Mouse (Mus musculus): ENCODE results near the gene Clk2. TPM values are rescaled to one million over a fixed set of nuclear protein-coding genes. Genes with fewer than 3 reads are reported as not detected.

Clk2 gene
- polyA plus RNA-seq, 1 experiment from 2014 or later, result 14.2 TPM

GRCm38 (mm10) chr3:89226361-89226760, 61.8 kb downstream of the Clk2 start:
- 60% methylated on average over 11 of the region's 11 CpGs for WGBS
- ATAC-seq (replicated peaks; ENCODE audit: insufficient number of reproducible peaks, insufficient read depth, low FRiP score, low read depth), result no peak
- H3K9me3 ChIP-seq (replicated peaks), result no peaks in the 10 kb centered on the region
- H3K4me3 ChIP-seq, result peak overlapping the region; percentile 55; the same call in 1 of the 2 replicates
- H3K9ac ChIP-seq, result no peak overlapping the region
- peak overlapping the region; percentile 17; the same call in 1 of the 2 replicates for H3K4me2 ChIP-seq
- no peaks in the 10 kb centered on the region for H3K36me3 ChIP-seq
- peaks cover 32% of the 10 kb centered on the region for H3K27me3 ChIP-seq
- peaks cover 17% of the 10 kb centered on the region for H3K4me1 ChIP-seq (replicated peaks)
- H3K27ac ChIP-seq, result no peak overlapping the region

Other genes starting within 250 kb of the Clk2 start
- 13.3 and 13.6 TPM in 2 replicates for gene Ash1l, start 214.2 kb upstream of the Clk2 start, polyA plus RNA-seq (2015; fragmentation: Nextera tagmentation; extraction: Ambion mirVana)
- 132 and 135 TPM in 2 replicates for gene Dap3, start 213.6 kb upstream of the Clk2 start, polyA plus RNA-seq (2015; fragmentation: Nextera tagmentation; extraction: Ambion mirVana)
- gene Rusc1, start 71.5 kb upstream of the Clk2 start, polyA plus RNA-seq (2015; fragmentation: Nextera tagmentation; extraction: Ambion mirVana), result 7.5 and 12.6 TPM in 2 replicates
- gene Gm43738, start 63.7 kb upstream of the Clk2 start, polyA plus RNA-seq (2015; fragmentation: Nextera tagmentation; extraction: Ambion mirVana), result 0.06 TPM in 1 of 2 replicates, not detected in the other
- 86.6 and 124 TPM in 2 replicates for gene Fdps, start 62.8 kb upstream of the Clk2 start, polyA plus RNA-seq (2015; fragmentation: Nextera tagmentation; extraction: Ambion mirVana)
- 0.09 and 0.61 TPM in 2 replicates for gene Pklr, start 28.7 kb upstream of the Clk2 start, polyA plus RNA-seq (2015; fragmentation: Nextera tagmentation; extraction: Ambion mirVana)
- gene Hcn3, start 4.6 kb upstream of the Clk2 start, polyA plus RNA-seq (2015; fragmentation: Nextera tagmentation; extraction: Ambion mirVana), result 0.52 and 1.1 TPM in 2 replicates
- gene Scamp3, start 12.7 kb downstream of the Clk2 start, polyA plus RNA-seq (2015; fragmentation: Nextera tagmentation; extraction: Ambion mirVana), result 70.9 and 92.8 TPM in 2 replicates
- 10.5 and 19.2 TPM in 2 replicates for gene Fam189b, start 18.3 kb downstream of the Clk2 start, polyA plus RNA-seq (2015; fragmentation: Nextera tagmentation; extraction: Ambion mirVana)
- gene Gba, start 38.1 kb downstream of the Clk2 start, polyA plus RNA-seq (2015; fragmentation: Nextera tagmentation; extraction: Ambion mirVana), result 27.3 and 34.7 TPM in 2 replicates
- gene Thbs3, start 50.4 kb downstream of the Clk2 start, polyA plus RNA-seq (2015; fragmentation: Nextera tagmentation; extraction: Ambion mirVana), result 17.5 and 31.4 TPM in 2 replicates
- 106 and 119 TPM in 2 replicates for gene Mtx1, start 62.3 kb downstream of the Clk2 start, polyA plus RNA-seq (2015; fragmentation: Nextera tagmentation; extraction: Ambion mirVana)
- 1.6 and 7.0 TPM in 2 replicates for gene Muc1, start 64.3 kb downstream of the Clk2 start, polyA plus RNA-seq (2015; fragmentation: Nextera tagmentation; extraction: Ambion mirVana)
- gene Krtcap2, start 81.2 kb downstream of the Clk2 start, polyA plus RNA-seq (2015; fragmentation: Nextera tagmentation; extraction: Ambion mirVana), result 189 and 207 TPM in 2 replicates
- 0.79 and 2.2 TPM in 2 replicates for gene Trim46, start 81.5 kb downstream of the Clk2 start, polyA plus RNA-seq (2015; fragmentation: Nextera tagmentation; extraction: Ambion mirVana)
- 88.4 and 88.7 TPM in 2 replicates for gene Dpm3, start 94.6 kb downstream of the Clk2 start, polyA plus RNA-seq (2015; fragmentation: Nextera tagmentation; extraction: Ambion mirVana)
- gene Slc50a1, start 105.8 kb downstream of the Clk2 start, polyA plus RNA-seq (2015; fragmentation: Nextera tagmentation; extraction: Ambion mirVana), result 44.5 and 49.5 TPM in 2 replicates
- gene Efna1, start 116.3 kb downstream of the Clk2 start, polyA plus RNA-seq (2015; fragmentation: Nextera tagmentation; extraction: Ambion mirVana), result 35.0 and 39.9 TPM in 2 replicates
- gene Efna3, start 158.2 kb downstream of the Clk2 start, polyA plus RNA-seq (2015; fragmentation: Nextera tagmentation; extraction: Ambion mirVana), result 0.73 and 2.7 TPM in 2 replicates
- gene Efna4, start 173.2 kb downstream of the Clk2 start, polyA plus RNA-seq (2015; fragmentation: Nextera tagmentation; extraction: Ambion mirVana), result 6.0 and 8.1 TPM in 2 replicates
- 59.8 and 71.2 TPM in 2 replicates for gene Adam15, start 185.2 kb downstream of the Clk2 start, polyA plus RNA-seq (2015; fragmentation: Nextera tagmentation; extraction: Ambion mirVana)
- not detected in 2 replicates for gene Dcst2, start 197.2 kb downstream of the Clk2 start, polyA plus RNA-seq (2015; fragmentation: Nextera tagmentation; extraction: Ambion mirVana)
- gene Dcst1, start 200.5 kb downstream of the Clk2 start, polyA plus RNA-seq (2015; fragmentation: Nextera tagmentation; extraction: Ambion mirVana), result 0.06 and 0.18 TPM in 2 replicates
- 2.3 and 3.0 TPM in 2 replicates for gene Zbtb7b, start 230.0 kb downstream of the Clk2 start, polyA plus RNA-seq (2015; fragmentation: Nextera tagmentation; extraction: Ambion mirVana)
- 1.7 TPM in 1 of 2 replicates, not detected in the other for gene Lenep, start 238.0 kb downstream of the Clk2 start, polyA plus RNA-seq (2015; fragmentation: Nextera tagmentation; extraction: Ambion mirVana)
- gene Flad1, start 247.1 kb downstream of the Clk2 start, polyA plus RNA-seq (2015; fragmentation: Nextera tagmentation; extraction: Ambion mirVana), result 34.0 and 35.1 TPM in 2 replicates